Mouse (Mus musculus): ENCODE results near the gene Zcchc3. TPM values are rescaled to one million over a fixed set of nuclear protein-coding genes. Genes with fewer than 3 reads are reported as not detected.

Gene Zcchc3
- total RNA-seq, 2 experiments from 2014 or later: 6.8 to 8.7 TPM

GRCm38 (mm10) chr2:152410971-152411371 is 3.9 kb downstream of the Zcchc3 start:
- peak; percentile 43 to 72 for DNase-seq

- DNase-seq: no peak
Measured at GRCm38 (mm10) chr2:152409781-152410180, 5.0 kb downstream of the Zcchc3 start.

- peak; percentile 98 for DNase-seq
Measured at GRCm38 (mm10) chr2:152406126-152406525, 8.7 kb downstream of the Zcchc3 start.

GRCm38 (mm10) chr2:152399122-152399542 is 15.7 kb downstream of the Zcchc3 start:
- DNase-seq: no peak

GRCm38 (mm10) chr2:152398691-152399090 is 16.1 kb downstream of the Zcchc3 start:
- peak; percentile 97 to 98 for DNase-seq

GRCm38 (mm10) chr2:152397680-152398435 is 17.0 kb downstream of the Zcchc3 start, which contains the start of gene Sox12:
Gene Sox12, minus strand, starts transcription at chr2:152398063.
- peak; percentile 98 to 99 for DNase-seq

GRCm38 (mm10) chr2:152397004-152397589 is 17.7 kb downstream of the Zcchc3 start:
- peak; percentile 83 to 91 for DNase-seq

- DNase-seq: peak; percentile 90 to 91
Measured at GRCm38 (mm10) chr2:152396110-152397003, 18.5 kb downstream of the Zcchc3 start.

GRCm38 (mm10) chr2:152395271-152395920 is 19.4 kb downstream of the Zcchc3 start:
- no peak for DNase-seq

GRCm38 (mm10) chr2:152393225-152394017 is 21.4 kb downstream of the Zcchc3 start:
- peak in 1 of 2 experiments; percentile 17 for DNase-seq

GRCm38 (mm10) chr2:152392786-152393185 is 22.0 kb downstream of the Zcchc3 start:
- peak in 1 of 2 experiments; percentile 43 for DNase-seq

- DNase-seq: no peak
Measured at GRCm38 (mm10) chr2:152384191-152384590, 30.6 kb downstream of the Zcchc3 start.

GRCm38 (mm10) chr2:152376345-152376741 is 38.5 kb downstream of the Zcchc3 start, which contains the start of gene Nrsn2:
Gene Nrsn2, minus strand, starts transcription at chr2:152376638.
- DNase-seq: no peak

GRCm38 (mm10) chr2:152375652-152376344 is 39.0 kb downstream of the Zcchc3 start:
- no peak for DNase-seq

- DNase-seq: no peak
Measured at GRCm38 (mm10) chr2:152373547-152373946, 41.3 kb downstream of the Zcchc3 start.

GRCm38 (mm10) chr2:152372661-152373060 is 42.2 kb downstream of the Zcchc3 start:
- no peak for DNase-seq

- DNase-seq: no peak
Measured at GRCm38 (mm10) chr2:152372104-152372503, 42.7 kb downstream of the Zcchc3 start.

- DNase-seq: peak; percentile 55 to 71
Measured at GRCm38 (mm10) chr2:152368532-152369140, 46.2 kb downstream of the Zcchc3 start.

- DNase-seq: peak; percentile 46 to 52
Measured at GRCm38 (mm10) chr2:152367917-152368316, 46.9 kb downstream of the Zcchc3 start.

Measured in adrenal gland, postnatal 36 days (tissue).